ENCODE assay signal across 1 mouse cellular context in the genomic region with DNA sequence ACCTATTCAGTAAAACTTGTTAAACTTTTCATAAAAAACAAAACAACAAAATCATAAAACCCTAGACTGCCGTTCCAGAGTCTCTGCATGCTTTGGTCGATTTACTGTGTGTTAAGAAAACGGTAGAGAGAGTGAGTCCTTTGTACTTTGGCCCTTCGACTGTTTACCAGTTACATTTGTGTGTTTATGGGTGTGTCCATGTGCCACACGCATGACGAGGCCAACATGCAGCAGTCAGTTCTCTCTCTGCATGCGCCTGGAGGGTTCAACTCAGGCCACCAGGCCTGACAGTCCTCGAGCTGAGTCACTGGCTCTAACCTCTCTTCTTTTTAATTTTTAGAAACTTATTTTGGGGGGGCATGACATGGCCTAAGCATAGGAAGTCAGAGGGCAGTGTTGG.
TF ChIP-seq lines count a peak whose summit lies in the region.

No protein-coding gene starts in this region.

TF ChIP-seq in MEL, 35 proteins besides CTCF, POLR2A, EP300 and RAD21:
- TF ChIP-seq BHLHE40 (IDR thresholded peaks at IDR 0.05; ENCODE audit: borderline replicate concordance, low read depth, low read length), result peak; percentile 80
- TF ChIP-seq UBTF (IDR thresholded peaks at IDR 0.05; ENCODE audit: borderline replicate concordance, insufficient read depth, low read depth, low read length), result no peak
- TF ChIP-seq ELF1 (IDR thresholded peaks at IDR 0.05; ENCODE audit: low read depth, low read length), result no peak
- no peak for TF ChIP-seq GATA1 (IDR thresholded peaks at IDR 0.05; ENCODE audit: low read depth, low read length)
- 0 out of 2 replicates have a peak, but pooled peaks have one; percentile 14 for TF ChIP-seq TCF12 (IDR thresholded peaks at IDR 0.05; ENCODE audit: low read depth, low read length)
- TF ChIP-seq MYB (IDR thresholded peaks at IDR 0.05; ENCODE audit: low read depth, low read length), result no peak
- TF ChIP-seq TAL1 (IDR thresholded peaks at IDR 0.05; ENCODE audit: low read length), result no peak
- no peak for TF ChIP-seq ZC3H11A (IDR thresholded peaks at IDR 0.05; ENCODE audit: low read depth, low read length)
- no peak for TF ChIP-seq CHD1 (IDR thresholded peaks at IDR 0.05; ENCODE audit: low read depth, low read length)
- TF ChIP-seq USF2 (IDR thresholded peaks at IDR 0.05; ENCODE audit: borderline replicate concordance in 1 of 2, insufficient read depth in 1 of 2, low read depth in 1 of 2, low read length in 2 of 2), result no peak
- TF ChIP-seq MAFK (IDR thresholded peaks at IDR 0.05; ENCODE audit: borderline replicate concordance, low read depth, low read length), result no peak
- TF ChIP-seq RCOR1 (IDR thresholded peaks at IDR 0.05; ENCODE audit: low read depth, low read length), result no peak
- peak; percentile 79 for TF ChIP-seq MAX (IDR thresholded peaks at IDR 0.05; ENCODE audit: low read length)
- no peak for TF ChIP-seq NELFE (IDR thresholded peaks at IDR 0.05; ENCODE audit: low read depth, low read length)
- no peak for TF ChIP-seq E2F4 (IDR thresholded peaks at IDR 0.05; ENCODE audit: borderline replicate concordance, low read depth, low read length)
- no peak for TF ChIP-seq SMC3 (IDR thresholded peaks at IDR 0.05; ENCODE audit: low read depth, low read length)
- TF ChIP-seq ZKSCAN1 (IDR thresholded peaks at IDR 0.05; ENCODE audit: low read depth, low read length), result no peak
- no peak; the same call in 1 of the 2 replicates for TF ChIP-seq POLR2AphosphoS2 (IDR thresholded peaks at IDR 0.05; ENCODE audit: low read length)
- no peak for TF ChIP-seq POLR2AphosphoS5 (IDR thresholded peaks at IDR 0.05; ENCODE audit: borderline replicate concordance, low read depth, low read length)
- peak; percentile 61; the same call in 1 of the 2 replicates for TF ChIP-seq USF1 (IDR thresholded peaks at IDR 0.05; ENCODE audit: low read depth, low read length)
- no peak for TF ChIP-seq MAZ (IDR thresholded peaks at IDR 0.05; ENCODE audit: low read depth, low read length)
- TF ChIP-seq NRF1 (IDR thresholded peaks at IDR 0.05; ENCODE audit: insufficient read depth, low read depth, low read length, poor library complexity, severe bottlenecking), result no peak
- no peak for TF ChIP-seq KAT2A (conservative IDR thresholded peaks at IDR 0.05; ENCODE audit: low read depth, low read length)
- peak; percentile 91 for TF ChIP-seq MXI1 (IDR thresholded peaks at IDR 0.05; ENCODE audit: low read depth, low read length)
- no peak for TF ChIP-seq GABPA (IDR thresholded peaks at IDR 0.05; ENCODE audit: low read depth, low read length)
- TF ChIP-seq ZMIZ1 (IDR thresholded peaks at IDR 0.05; ENCODE audit: low read depth, low read length), result 0 out of 2 replicates have a peak, but pooled peaks have one; percentile 28
- peak; percentile 71 for TF ChIP-seq MYC (IDR thresholded peaks at IDR 0.05; ENCODE audit: low read depth, low read length)
- TF ChIP-seq HCFC1 (IDR thresholded peaks at IDR 0.05; ENCODE audit: low read depth, low read length), result no peak
- no peak for TF ChIP-seq JUND (IDR thresholded peaks at IDR 0.05; ENCODE audit: low read depth, low read length)
- TF ChIP-seq ETS1 (IDR thresholded peaks at IDR 0.05; ENCODE audit: low read depth, low read length), result no peak
- TF ChIP-seq TBP (IDR thresholded peaks at IDR 0.05; ENCODE audit: low read depth, low read length), result no peak
- TF ChIP-seq SIN3A (IDR thresholded peaks at IDR 0.05; ENCODE audit: low read length), result peak; percentile 52; the same call in 1 of the 2 replicates
- no peak for TF ChIP-seq ZNF384 (IDR thresholded peaks at IDR 0.05; ENCODE audit: low read depth, low read length)
- no peak for TF ChIP-seq CHD2 (IDR thresholded peaks at IDR 0.05; ENCODE audit: low read length)
- TF ChIP-seq MEF2A (IDR thresholded peaks at IDR 0.05; ENCODE audit: extremely low read depth, insufficient replicate concordance, low read depth, low read length, poor library complexity, severe bottlenecking), result no peak
